In genomic region chr5:124552558-124553307, GRCm38 (mm10) we compare ENCODE assay signal across 8 mouse cellular contexts. TPM values are rescaled to one million over a fixed set of nuclear protein-coding genes. Genes with fewer than 3 reads are reported as not detected.
DNase-seq lines count a peak whose midpoint lies in the region; ATAC-seq lines count a peak whose summit lies in the region.

Ddx55 (plus strand) TSS chr5:124552864.

- no peaks in the 10 kb centered on the region for H3K27me3 ChIP-seq in embryonic facial prominence, embryonic 11.5 days (ENCODE audit: control insufficient read depth, insufficient read depth, low read length)
- no peaks in the 10 kb centered on the region for H3K27me3 ChIP-seq in limb, embryonic 13.5 days
- H3K27me3 ChIP-seq in midbrain, embryonic 16.5 days (ENCODE audit: control insufficient read depth, insufficient read depth, low read depth, low read length) = no peaks in the 10 kb centered on the region

- H3K36me3 ChIP-seq in embryonic facial prominence, embryonic 11.5 days (replicated peaks; ENCODE audit: control insufficient read depth, insufficient read depth, low read depth, low read length) = peaks cover 4% of the 10 kb centered on the region; the same call in 1 of the 2 replicates
- H3K36me3 ChIP-seq in limb, embryonic 13.5 days = peaks cover 46% of the 10 kb centered on the region
- peaks cover 23% of the 10 kb centered on the region for H3K36me3 ChIP-seq in midbrain, embryonic 16.5 days (ENCODE audit: control insufficient read depth, insufficient read depth, low read length)

- ATAC-seq in embryonic facial prominence, embryonic 11.5 days (replicated peaks; ENCODE audit: insufficient number of reproducible peaks, low FRiP score, low TSS enrichment, low read depth) = peak; percentile 81
- ATAC-seq in limb, embryonic 13.5 days (ENCODE audit: low FRiP score, low read depth) = peak; percentile 92
- peak; percentile 89 for ATAC-seq in midbrain, embryonic 16.5 days

- H3K9ac ChIP-seq in embryonic facial prominence, embryonic 11.5 days (replicated peaks; ENCODE audit: low read length) = peak within 1 kb of the TSS; percentile 73
- H3K9ac ChIP-seq in limb, embryonic 13.5 days = peak within 1 kb of the TSS; percentile 83
- H3K9ac ChIP-seq in midbrain, embryonic 16.5 days (ENCODE audit: low read depth, low read length) = peak within 1 kb of the TSS; percentile 92

- no peaks in the 10 kb centered on the region for H3K9me3 ChIP-seq in embryonic facial prominence, embryonic 11.5 days (replicated peaks; ENCODE audit: control insufficient read depth, low read length)
- H3K9me3 ChIP-seq in limb, embryonic 13.5 days = no peaks in the 10 kb centered on the region
- H3K9me3 ChIP-seq in midbrain, embryonic 16.5 days (replicated peaks; ENCODE audit: control insufficient read depth, low read length, poor library complexity, severe bottlenecking) = no peaks in the 10 kb centered on the region

- peak within 1 kb of the TSS; percentile 78 for H3K4me3 ChIP-seq in embryonic facial prominence, embryonic 11.5 days (ENCODE audit: low read depth, low read length)
- H3K4me3 ChIP-seq in limb, embryonic 13.5 days = peak within 1 kb of the TSS; percentile 89
- H3K4me3 ChIP-seq in midbrain, embryonic 16.5 days (ENCODE audit: low read depth, low read length) = peak within 1 kb of the TSS; percentile 98

- peak within 1 kb of the TSS; percentile 69 for H3K4me2 ChIP-seq in embryonic facial prominence, embryonic 11.5 days (ENCODE audit: low read depth, low read length)
- peak within 1 kb of the TSS; percentile 74 for H3K4me2 ChIP-seq in limb, embryonic 13.5 days (replicated peaks)
- peak within 1 kb of the TSS; percentile 64 for H3K4me2 ChIP-seq in midbrain, embryonic 16.5 days (ENCODE audit: low read length)

- under 1% methylated on average over 66 of the region's 66 CpGs for WGBS in embryonic facial prominence, embryonic 11.5 days
- under 1% methylated on average over 66 of the region's 66 CpGs for WGBS in limb, embryonic 13.5 days
- WGBS in midbrain, embryonic 16.5 days = under 1% methylated on average over 65 of the region's 66 CpGs

- no peaks in the 10 kb centered on the region for H3K4me1 ChIP-seq in embryonic facial prominence, embryonic 11.5 days (ENCODE audit: control insufficient read depth, insufficient read depth, low read length)
- H3K4me1 ChIP-seq in limb, embryonic 13.5 days = peaks cover 13% of the 10 kb centered on the region
- H3K4me1 ChIP-seq in midbrain, embryonic 16.5 days (ENCODE audit: control insufficient read depth, insufficient read depth, low read length) = peaks cover 11% of the 10 kb centered on the region

- H3K27ac ChIP-seq in embryonic facial prominence, embryonic 11.5 days (replicated peaks; ENCODE audit: low read depth, low read length) = peak within 1 kb of the TSS; percentile 53
- peak within 1 kb of the TSS; percentile 73 for H3K27ac ChIP-seq in limb, embryonic 13.5 days
- peak within 1 kb of the TSS; percentile 85 for H3K27ac ChIP-seq in midbrain, embryonic 16.5 days (ENCODE audit: low read length)

- DNase-seq in layer of hippocampus, adult 11-12 months (ENCODE audit: low spot score) = peak; percentile 89
- no peak for DNase-seq in layer of hippocampus, adult 9-10 months (ENCODE audit: low spot score)
- DNase-seq in embryonic facial prominence, embryonic 11.5 days (ENCODE audit: low spot score) = peak; percentile 97
- peak; percentile 99 for DNase-seq in heart, adult 11 months
- peak; percentile 91 for DNase-seq in kidney, adult 18-20 months
- peak; percentile 87 to 91 for DNase-seq in spleen, postnatal 10 days (ENCODE audit: low spot score in 2 of 2)

RNA-seq across cellular contexts. Expression of gene Ddx55, which starts in this region (rescaled TPM):
- polyA plus RNA-seq in embryonic facial prominence, embryonic 11.5 days (2014; fragmentation: Nextera tagmentation; extraction: Ambion mirVana) = 12.1 and 12.6 TPM in 2 replicates
- polyA plus RNA-seq in limb, embryonic 13.5 days (2015; fragmentation: Nextera tagmentation; extraction: Ambion mirVana) = 17.5 and 17.8 TPM in 2 replicates
- polyA plus RNA-seq in midbrain, embryonic 16.5 days (2015; fragmentation: Nextera tagmentation; extraction: Ambion mirVana) = 25.7 and 27.8 TPM in 2 replicates
